Mouse (Mus musculus): ENCODE measurements at regions not wholly inside any gene's neighbourhood (a gene's known extent, or its start where the extent isn't known, plus 50 kb on each side); places are given as distances from the start of the nearest gene placed in this dataset.

DNA sequence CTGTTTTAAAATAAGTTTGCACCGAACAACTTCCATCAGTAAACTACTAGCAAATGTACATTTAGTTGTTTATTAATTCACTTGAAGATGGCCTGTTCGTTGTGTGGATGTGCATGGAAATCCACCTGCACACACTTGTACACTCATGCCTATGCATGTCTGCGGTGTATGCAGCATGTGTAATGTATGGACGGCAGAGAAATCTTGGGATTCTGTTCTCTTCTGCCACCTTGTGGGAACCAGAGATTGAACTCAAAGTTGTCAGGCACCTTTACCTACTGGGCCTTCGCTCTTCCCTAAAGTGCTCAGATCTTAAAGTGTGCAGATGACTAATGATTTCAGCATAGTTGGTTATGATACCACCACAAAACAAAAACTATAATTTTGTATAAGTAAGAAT lies 137.4 kb downstream of the Kitl start:
- Histone ChIP-seq H3K9me3 (replicated peaks) (no peaks in the 10 kb centered on the region), H3K36me3 (ENCODE audit: poor library complexity, severe bottlenecking) (no peaks in the 10 kb centered on the region), H3K4me3 (no peak overlapping the region), H3K4me1 (no peaks in the 10 kb centered on the region), H3K27me3 (no peaks in the 10 kb centered on the region), H3K27ac (no peak overlapping the region), H3K9ac (no peak overlapping the region), H3K4me2 (no peak overlapping the region)
- WGBS = 46% methylated on average over 5 of the region's 5 CpGs
- peak; percentile 85 for ATAC-seq

DNA sequence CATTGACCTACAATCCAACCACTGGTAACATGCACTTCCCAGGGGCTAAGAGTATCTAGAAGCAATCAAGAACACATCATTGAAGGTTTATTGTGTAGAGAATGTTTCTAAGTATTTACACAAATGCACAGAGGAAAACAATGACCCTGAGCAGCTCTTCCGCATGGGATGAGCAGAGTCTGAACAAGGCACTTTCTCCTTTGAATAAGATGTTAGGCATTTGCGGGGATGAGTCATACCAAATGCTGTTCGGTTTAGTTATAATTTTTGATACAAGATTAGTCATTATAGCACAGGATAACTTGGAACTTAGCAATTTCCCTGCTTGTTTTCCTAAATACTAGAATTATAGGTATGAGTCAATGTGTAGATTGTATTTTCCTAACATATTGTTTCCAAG lies 137.9 kb downstream of the Kitl start:
- 86% methylated on average over 3 of the region's 3 CpGs for WGBS
- ATAC-seq = 0 out of 2 replicates have a peak, but pooled peaks have one; percentile 27
- no peak overlapping the region for H3K4me3 ChIP-seq

DNA sequence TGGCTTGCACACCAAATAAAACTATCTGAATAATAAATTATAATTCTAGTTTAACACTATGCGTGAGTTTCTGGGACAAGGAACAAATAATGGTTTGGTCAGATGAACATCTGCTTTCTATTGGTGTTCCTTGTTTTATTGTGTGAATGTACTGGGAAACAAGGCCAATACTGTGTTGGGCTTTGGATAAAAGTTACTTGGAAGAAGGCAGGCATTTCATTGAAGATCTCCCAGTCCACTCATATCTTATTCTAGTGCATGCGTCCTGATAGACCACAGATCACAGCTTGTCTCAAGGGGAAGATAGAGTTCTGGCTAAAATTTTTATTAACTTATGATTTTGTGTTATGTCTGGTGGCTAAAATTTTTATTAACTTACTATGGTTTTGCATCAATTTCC lies 140.1 kb downstream of the Kitl start:
- Histone ChIP-seq H3K4me1 (no peaks in the 10 kb centered on the region), H3K4me3 (no peak overlapping the region), H3K27ac (no peak overlapping the region), H3K4me2 (no peak overlapping the region), H3K9me3 (replicated peaks) (no peaks in the 10 kb centered on the region), H3K9ac (no peak overlapping the region), H3K36me3 (ENCODE audit: poor library complexity, severe bottlenecking) (no peaks in the 10 kb centered on the region), H3K27me3 (no peaks in the 10 kb centered on the region)
- WGBS = 89% methylated on average over 2 of the region's 2 CpGs
- ATAC-seq = no peak

More for the DNA sequence above, 137.9 kb downstream of the Kitl start:
- Histone ChIP-seq H3K9me3 (replicated peaks) (no peaks in the 10 kb centered on the region), H3K27me3 (no peaks in the 10 kb centered on the region), H3K9ac (no peak overlapping the region), H3K36me3 (ENCODE audit: poor library complexity, severe bottlenecking) (no peaks in the 10 kb centered on the region), H3K27ac (no peak overlapping the region), H3K4me2 (no peak overlapping the region), H3K4me1 (no peaks in the 10 kb centered on the region)

DNA sequence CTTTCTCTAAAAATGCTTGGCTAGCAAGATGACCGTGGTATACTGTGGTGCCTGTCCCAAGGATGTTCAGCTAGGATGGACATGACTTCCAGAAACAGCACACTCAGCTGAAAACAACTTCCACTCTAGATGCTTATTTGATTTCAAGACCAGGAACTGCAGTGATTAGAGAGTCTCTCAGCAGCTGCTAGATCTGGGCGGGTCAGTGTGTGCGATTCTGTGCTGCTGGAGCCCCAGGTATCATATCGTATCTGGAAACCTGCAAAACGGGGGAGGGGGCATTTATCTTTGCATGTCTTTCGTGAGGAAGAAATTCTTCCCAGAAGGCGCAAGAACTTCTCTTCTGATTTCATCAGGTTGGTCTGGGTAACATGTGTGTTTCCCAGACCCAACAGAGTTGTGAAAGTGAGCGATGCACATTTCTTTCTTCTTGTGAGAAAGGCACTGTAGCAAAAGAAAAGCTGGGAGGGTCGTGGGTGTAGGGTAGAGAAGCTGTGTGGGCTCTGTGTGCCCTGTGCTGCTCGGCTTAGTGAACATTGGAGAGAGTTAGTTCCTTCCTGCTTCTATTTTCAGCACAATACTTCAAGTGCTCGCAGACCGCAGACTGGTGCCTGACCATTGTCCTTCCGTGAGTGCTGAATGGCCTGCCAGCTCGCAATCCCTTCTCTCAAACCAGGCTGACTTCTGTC lies 144.6 kb downstream of the Kitl start:
- Histone ChIP-seq H3K9me3 (replicated peaks) (no peaks in the 10 kb centered on the region), H3K9ac (no peak overlapping the region), H3K27ac (no peak overlapping the region), H3K4me3 (no peak overlapping the region), H3K4me2 (no peak overlapping the region), H3K4me1 (no peaks in the 10 kb centered on the region), H3K27me3 (no peaks in the 10 kb centered on the region), H3K36me3 (ENCODE audit: poor library complexity, severe bottlenecking) (no peaks in the 10 kb centered on the region)
- 74% methylated on average over 14 of the region's 14 CpGs for WGBS
- ATAC-seq = peak; percentile 45; the same call in 1 of the 2 replicates

DNA sequence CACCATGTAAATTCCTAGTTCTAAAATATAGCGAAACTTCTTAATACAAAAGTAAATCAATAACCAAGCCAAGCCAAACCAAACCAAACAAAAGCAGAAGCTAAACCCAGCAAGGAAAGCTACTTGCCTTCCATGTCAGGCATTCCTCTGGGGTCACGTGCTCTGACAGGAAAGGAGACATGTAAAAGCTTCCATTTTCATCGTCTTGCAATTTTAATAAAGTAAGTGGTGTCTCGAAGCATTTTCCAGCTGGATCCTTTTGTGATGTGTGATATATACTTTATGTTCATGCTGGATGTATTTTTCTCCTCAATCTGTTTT lies 145.1 kb downstream of the Kitl start:
- Histone ChIP-seq H3K27ac (no peak overlapping the region), H3K4me3 (no peak overlapping the region), H3K9ac (no peak overlapping the region), H3K36me3 (ENCODE audit: poor library complexity, severe bottlenecking) (no peaks in the 10 kb centered on the region), H3K4me1 (no peaks in the 10 kb centered on the region), H3K27me3 (no peaks in the 10 kb centered on the region), H3K4me2 (no peak overlapping the region), H3K9me3 (replicated peaks) (no peaks in the 10 kb centered on the region)
- no peak for ATAC-seq
- 79% methylated on average over 4 of the region's 4 CpGs for WGBS

DNA sequence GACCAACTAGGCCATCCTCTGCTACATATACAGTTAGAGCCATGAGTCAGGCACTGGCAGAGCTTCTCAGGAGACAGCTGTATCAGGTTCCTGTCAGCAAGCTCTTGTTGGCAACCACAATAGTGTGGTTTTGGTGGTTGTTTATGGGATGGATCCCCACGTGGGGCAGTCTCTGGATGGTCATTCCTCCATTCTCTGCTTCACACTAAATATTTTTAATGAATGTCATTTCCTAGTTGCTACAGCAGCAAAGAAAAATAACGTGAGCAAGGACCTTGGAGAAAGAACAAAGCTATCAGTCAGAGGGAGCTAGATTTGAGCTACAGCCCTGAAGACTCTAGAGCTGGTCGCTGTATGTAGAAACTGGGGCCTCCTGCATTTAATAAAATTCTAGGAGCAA lies 145.7 kb downstream of the Kitl start:
- no peaks in the 10 kb centered on the region for H3K4me1 ChIP-seq
- H3K27me3 ChIP-seq = no peaks in the 10 kb centered on the region
- WGBS = 77% methylated on average over 3 of the region's 3 CpGs
- no peak overlapping the region for H3K4me2 ChIP-seq
- H3K36me3 ChIP-seq (ENCODE audit: poor library complexity, severe bottlenecking) = no peaks in the 10 kb centered on the region
- no peaks in the 10 kb centered on the region for H3K9me3 ChIP-seq (replicated peaks)
- ATAC-seq = no peak
- no peak overlapping the region for H3K27ac ChIP-seq
- no peak overlapping the region for H3K9ac ChIP-seq
- no peak overlapping the region for H3K4me3 ChIP-seq

DNA sequence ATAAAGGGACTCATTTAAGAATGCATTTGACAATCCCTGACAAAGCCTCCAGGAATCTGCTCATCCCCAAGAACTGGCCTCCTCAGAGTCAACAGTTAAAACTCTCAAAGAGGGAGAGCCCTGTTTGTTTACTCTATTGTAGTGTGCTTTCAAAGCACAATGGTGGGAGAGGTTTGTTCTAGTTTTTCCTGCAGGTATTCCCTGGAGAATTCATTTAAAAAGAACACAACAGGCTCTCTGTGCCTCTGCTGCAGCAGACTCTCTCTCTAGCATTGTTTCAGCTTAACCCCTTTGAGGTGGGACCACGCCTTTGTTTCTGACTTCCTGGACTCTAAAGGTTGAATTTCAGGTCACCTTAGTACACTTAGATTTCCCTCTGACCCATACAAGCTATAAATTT lies 149.1 kb downstream of the Kitl start:
- no peaks in the 10 kb centered on the region for H3K4me1 ChIP-seq
- no peak overlapping the region for H3K4me3 ChIP-seq
- H3K9me3 ChIP-seq (replicated peaks) = no peaks in the 10 kb centered on the region
- no peaks in the 10 kb centered on the region for H3K36me3 ChIP-seq (ENCODE audit: poor library complexity, severe bottlenecking)
- H3K9ac ChIP-seq = no peak overlapping the region
- no peak overlapping the region for H3K27ac ChIP-seq
- H3K27me3 ChIP-seq = no peaks in the 10 kb centered on the region
- WGBS = 46% methylated on average over 1 of the region's 1 CpGs
- no peak for ATAC-seq
- H3K4me2 ChIP-seq = no peak overlapping the region

DNA sequence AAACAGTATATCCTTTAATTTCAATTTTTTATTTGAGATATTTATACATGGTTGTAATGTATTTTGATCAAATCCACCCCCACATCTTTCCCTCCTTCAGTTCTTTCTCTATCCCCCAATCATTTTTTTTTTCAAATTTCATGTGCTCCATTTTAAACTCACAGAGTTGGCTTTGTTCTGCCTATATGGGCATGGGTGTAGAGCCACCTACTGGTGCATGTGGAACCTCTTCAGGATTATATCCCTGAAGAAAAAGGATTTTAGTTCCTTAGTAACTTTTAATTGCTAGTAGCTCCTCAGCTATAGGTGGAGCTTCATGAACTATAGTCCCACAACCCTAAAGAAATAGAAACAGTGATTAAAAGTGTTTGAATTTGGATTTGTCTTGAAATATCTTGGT lies 155.4 kb downstream of the Kitl start:
- no peak overlapping the region for H3K4me2 ChIP-seq
- H3K4me3 ChIP-seq = no peak overlapping the region
- no peak overlapping the region for H3K27ac ChIP-seq
- no peaks in the 10 kb centered on the region for H3K9me3 ChIP-seq (replicated peaks)
- H3K4me1 ChIP-seq = no peaks in the 10 kb centered on the region
- ATAC-seq = peak; percentile 65; the same call in 1 of the 2 replicates
- H3K27me3 ChIP-seq = no peaks in the 10 kb centered on the region
- no peak overlapping the region for H3K9ac ChIP-seq
- no peaks in the 10 kb centered on the region for H3K36me3 ChIP-seq (ENCODE audit: poor library complexity, severe bottlenecking)

GRCm38 (mm10) chr10:100197673-100198072 lies 137.8 kb upstream of the Gm4301 start:
- no peak for ATAC-seq

DNA sequence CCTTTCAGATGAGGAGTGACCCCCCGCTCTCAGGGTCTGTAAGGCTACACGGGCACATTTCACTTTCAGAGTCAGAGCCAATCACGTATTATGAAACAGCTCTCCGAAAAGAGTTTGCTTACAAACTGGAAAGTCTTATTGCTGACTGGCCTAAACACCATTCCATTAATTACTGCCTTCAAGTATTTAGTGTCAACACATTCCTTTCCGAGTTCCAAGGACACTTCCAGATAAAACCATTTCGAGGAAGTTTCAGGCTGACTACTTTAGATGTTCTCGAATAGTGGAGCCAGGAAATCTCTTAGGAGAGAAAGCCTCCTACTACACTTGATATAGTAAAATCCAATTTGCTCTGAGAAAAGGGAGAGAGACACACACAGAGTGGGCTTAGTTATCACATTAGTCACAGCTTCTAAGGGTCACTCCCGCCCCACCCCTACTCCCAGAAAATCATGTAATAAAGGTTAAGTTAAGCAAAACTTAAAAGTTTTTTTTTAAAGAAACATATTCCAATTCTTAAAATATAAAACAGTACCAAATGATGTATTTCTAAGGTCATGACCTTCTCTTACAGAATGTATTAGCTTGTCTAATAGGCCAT lies 136.3 kb upstream of the Gm4301 start:
- H3K9ac ChIP-seq = no peak overlapping the region
- no peaks in the 10 kb centered on the region for H3K27me3 ChIP-seq
- H3K4me2 ChIP-seq = no peak overlapping the region
- ATAC-seq = no peak
- no peak overlapping the region for H3K27ac ChIP-seq
- no peaks in the 10 kb centered on the region for H3K9me3 ChIP-seq (replicated peaks)
- H3K36me3 ChIP-seq (ENCODE audit: poor library complexity, severe bottlenecking) = no peaks in the 10 kb centered on the region
- no peak overlapping the region for H3K4me3 ChIP-seq
- 61% methylated on average over 8 of the region's 8 CpGs for whole genome bisulfite sequencing
- H3K4me1 ChIP-seq = 0 out of 2 replicates have a peak, but pooled peaks cover 6% of the 10 kb centered on the region

More at GRCm38 (mm10) chr10:100197673-100198072, 137.8 kb upstream of the Gm4301 start:
- Histone ChIP-seq H3K4me3 (no peak overlapping the region), H3K9me3 (replicated peaks) (no peaks in the 10 kb centered on the region), H3K9ac (no peak overlapping the region), H3K4me2 (no peak overlapping the region), H3K4me1 (0 out of 2 replicates have a peak, but pooled peaks cover 6% of the 10 kb centered on the region), H3K36me3 (ENCODE audit: poor library complexity, severe bottlenecking) (no peaks in the 10 kb centered on the region), H3K27me3 (no peaks in the 10 kb centered on the region), H3K27ac (no peak overlapping the region)

- ATAC-seq = no peak
- Histone ChIP-seq H3K9me3 (replicated peaks) (no peaks in the 10 kb centered on the region), H3K4me3 (no peak overlapping the region), H3K27ac (no peak overlapping the region), H3K27me3 (no peaks in the 10 kb centered on the region), H3K4me1 (0 out of 2 replicates have a peak, but pooled peaks cover 6% of the 10 kb centered on the region), H3K4me2 (peak overlapping the region; percentile 22; the same call in 1 of the 2 replicates), H3K36me3 (ENCODE audit: poor library complexity, severe bottlenecking) (no peaks in the 10 kb centered on the region), H3K9ac (no peak overlapping the region)
- WGBS = 2% methylated on average over 8 of the region's 8 CpGs
These were observed 135.0 kb upstream of the Gm4301 start for GRCm38 (mm10) chr10:100200431-100200830.

DNA sequence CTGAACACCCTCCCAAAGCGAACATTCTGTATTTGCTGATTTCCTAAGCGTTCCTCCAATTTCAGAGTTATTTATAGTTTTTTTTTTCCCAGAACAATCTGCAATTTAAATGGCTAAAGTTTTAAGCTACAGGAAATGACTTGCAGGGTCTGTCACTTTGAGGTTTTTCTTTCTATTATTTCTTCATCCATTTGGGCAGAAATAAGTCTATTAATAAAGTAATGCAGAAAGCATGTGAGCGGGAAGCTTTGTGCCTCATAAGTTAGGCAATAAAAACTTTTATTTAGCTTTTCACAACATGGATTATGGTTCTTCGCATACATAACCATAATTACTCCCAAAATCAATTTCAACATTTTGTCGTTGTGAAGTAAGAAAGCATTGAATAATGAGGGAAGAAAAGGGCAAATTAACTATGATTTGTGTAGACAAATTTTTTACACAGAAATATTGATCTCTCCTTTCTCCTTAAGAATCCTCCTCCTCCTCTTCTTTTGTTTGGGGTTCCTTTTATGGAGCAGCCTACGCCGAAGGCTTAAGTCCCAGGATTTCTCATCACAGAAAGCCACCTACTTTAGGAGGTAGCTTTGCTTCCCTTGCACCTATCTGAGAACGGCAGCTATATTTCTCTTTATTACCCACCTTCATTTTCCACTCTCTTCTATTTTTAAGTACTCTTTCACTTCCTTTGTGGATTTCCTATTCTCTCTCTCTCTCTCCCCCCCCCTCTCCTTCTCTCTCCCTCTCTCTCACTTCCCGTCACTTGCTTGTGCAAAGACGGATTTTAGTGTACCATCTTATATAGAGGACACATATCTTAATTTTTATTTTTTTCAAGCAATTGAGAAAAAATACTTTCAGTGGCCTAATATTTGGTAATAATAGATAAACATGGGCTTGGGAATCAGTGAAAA lies 128.6 kb upstream of the Gm4301 start:
- no peak overlapping the region for H3K9ac ChIP-seq
- H3K9me3 ChIP-seq (replicated peaks) = no peaks in the 10 kb centered on the region
- no peak overlapping the region for H3K4me3 ChIP-seq
- H3K4me2 ChIP-seq = no peak overlapping the region
- H3K27me3 ChIP-seq = no peaks in the 10 kb centered on the region
- H3K36me3 ChIP-seq (ENCODE audit: poor library complexity, severe bottlenecking) = no peaks in the 10 kb centered on the region
- no peaks in the 10 kb centered on the region for H3K4me1 ChIP-seq
- 84% methylated on average over 10 of the region's 10 CpGs for WGBS
- ATAC-seq = no peak
- H3K27ac ChIP-seq = no peak overlapping the region

Data from forebrain, embryonic 13.5 days (tissue).